Mouse (Mus musculus) kidney, postnatal 0 days (tissue): ENCODE results near the gene Akirin2. TPM values are rescaled to one million over a fixed set of nuclear protein-coding genes. Genes with fewer than 3 reads are reported as not detected.

Experiments used
- ATAC-seq: fragments of 200-750 bp; cut with Nextera tagmentation; replicated peaks from 2 replicates; pipeline ENCODE4 v1.8.0; 2017; ENCODE audit warnings: low read depth, moderate number of reproducible peaks, moderate TSS enrichment, moderate library complexity; ENCODE audit not compliant: low FRiP score
- DNase-seq: peaks from one replicate; pipeline ENCODE4 v3.0.0-alpha.2; 2016; ENCODE audit warnings: low spot score
- H3K27ac ChIP-seq: fragments of 300-500 bp; sonication (generic); 2 replicates; pipeline ENCODE4 v1.5.1; 2014; ENCODE audit warnings: mild to moderate bottlenecking
- H3K27me3 ChIP-seq: fragments of 300-500 bp; sonication (generic); 2 replicates; pipeline ENCODE4 v1.6.1; 2014; ENCODE audit warnings: low read length, mixed read lengths; ENCODE audit not compliant: insufficient read depth
- H3K36me3 ChIP-seq: fragments of 300-500 bp; sonication (generic); 2 replicates; pipeline ENCODE4 v1.6.1; 2014; ENCODE audit warnings: low read length, mixed read lengths; ENCODE audit not compliant: insufficient read depth
- H3K4me1 ChIP-seq: fragments of 300-500 bp; sonication (generic); replicated peaks from 2 replicates; pipeline ENCODE4 v1.6.1; 2014; ENCODE audit warnings: antibody characterized with exemption, low read length, mixed read lengths; ENCODE audit not compliant: insufficient read depth
- H3K4me2 ChIP-seq: fragments of 300-500 bp; sonication (generic); 2 replicates; pipeline ENCODE4 v1.6.1; 2014; ENCODE audit warnings: mild to moderate bottlenecking, low read length, moderate library complexity, mixed read lengths
- H3K4me3 ChIP-seq: fragments of 300-500 bp; sonication (generic); replicated peaks from 2 replicates; pipeline ENCODE4 v1.5.1; 2014; ENCODE audit warnings: low read depth, low read length
- H3K9ac ChIP-seq: fragments of 300-500 bp; sonication (generic); 2 replicates; pipeline ENCODE4 v1.6.1; 2014; ENCODE audit warnings: low read depth, low read length
- H3K9me3 ChIP-seq: fragments of 300-500 bp; sonication (generic); replicated peaks from 2 replicates; pipeline ENCODE4 v1.6.1; 2016; ENCODE audit warnings: low read length, inconsistent platforms, mixed read lengths
- CTCF ChIP-seq: IDR thresholded peaks from 2 replicates; pipeline ENCODE4 v1.5.1; 2016; ENCODE audit warnings: antibody characterized with exemption, low read depth, mild to moderate bottlenecking, moderate library complexity
- WGBS: fragments of 180-500 bp; shearing (Covaris S2); extraction: QIAGEN DNeasy Blood & Tissue Kit; methylation state at CpG from one replicate; pipeline ENCODE4 v1.1.7; 2014; 5-methylcytosine and 5-hydroxymethylcytosine counted together
- polyA plus RNA-seq: library from polyadenylated mRNA; unstranded; fragments of >200 nt; fragmentation: Nextera tagmentation; extraction: Ambion mirVana; gene quantifications from 2 replicates; pipeline ENCODE4 v1.2.1, GENCODE M21; 2015

The Akirin2 gene
- 67.9 and 81.0 TPM in 2 replicates for polyA plus RNA-seq

- 0% methylated on average over 40 of the region's 53 CpGs for WGBS
- Histone ChIP-seq H3K9me3 (no peaks in the 10 kb centered on the region), H3K4me1 (peaks cover 5% of the 10 kb centered on the region; the same call in 1 of the 2 replicates), H3K27ac (peak within 1 kb of the TSS; percentile 98), H3K27me3 (no peaks in the 10 kb centered on the region), H3K9ac (peak within 1 kb of the TSS; percentile 99), H3K4me2 (peak within 1 kb of the TSS; percentile 62), H3K36me3 (no peaks in the 10 kb centered on the region), H3K4me3 (peak within 1 kb of the TSS; percentile 99)
- no peak for TF ChIP-seq CTCF
- peak; percentile 10 for DNase-seq
- ATAC-seq: peak; percentile 69
These were observed at the start of gene Akirin2 for GRCm38 (mm10) chr4:34550748-34551097. Gene Akirin2, plus strand, starts transcription at chr4:34550937.

GRCm38 (mm10) chr4:34510305-34510704 is 40.4 kb upstream of the Akirin2 start:
- Histone ChIP-seq H3K4me3 (no peak overlapping the region), H3K9ac (no peak overlapping the region), H3K36me3 (no peaks in the 10 kb centered on the region), H3K9me3 (no peaks in the 10 kb centered on the region), H3K4me2 (no peak overlapping the region), H3K27me3 (no peaks in the 10 kb centered on the region), H3K27ac (no peak overlapping the region), H3K4me1 (no peaks in the 10 kb centered on the region)
- no peak for TF ChIP-seq CTCF
- DNase-seq: no peak
- WGBS: 82% methylated on average over 3 of the region's 3 CpGs
- ATAC-seq: no peak

GRCm38 (mm10) chr4:34522846-34523245 is 27.9 kb upstream of the Akirin2 start:
- Histone ChIP-seq H3K4me2 (no peak overlapping the region), H3K27me3 (no peaks in the 10 kb centered on the region), H3K9ac (no peak overlapping the region), H3K4me3 (no peak overlapping the region), H3K9me3 (no peaks in the 10 kb centered on the region), H3K36me3 (no peaks in the 10 kb centered on the region), H3K4me1 (no peaks in the 10 kb centered on the region), H3K27ac (no peak overlapping the region)
- ATAC-seq (no peak), DNase-seq (no peak)
- TF ChIP-seq CTCF: no peak
- 69% methylated on average over 3 of the region's 3 CpGs for WGBS

GRCm38 (mm10) chr4:34523586-34523985 is 27.2 kb upstream of the Akirin2 start:
- Histone ChIP-seq H3K9me3 (no peaks in the 10 kb centered on the region), H3K27me3 (no peaks in the 10 kb centered on the region), H3K4me1 (no peaks in the 10 kb centered on the region), H3K9ac (no peak overlapping the region), H3K36me3 (no peaks in the 10 kb centered on the region), H3K4me3 (no peak overlapping the region), H3K27ac (no peak overlapping the region), H3K4me2 (no peak overlapping the region)
- ATAC-seq (no peak), DNase-seq (no peak)
- TF ChIP-seq CTCF: no peak
- 91% methylated on average over 4 of the region's 4 CpGs for WGBS

GRCm38 (mm10) chr4:34526771-34527170 is 24.0 kb upstream of the Akirin2 start:
- TF ChIP-seq CTCF: no peak
- Histone ChIP-seq H3K4me3 (no peak overlapping the region), H3K27ac (no peak overlapping the region), H3K9me3 (no peaks in the 10 kb centered on the region), H3K4me1 (no peaks in the 10 kb centered on the region), H3K9ac (no peak overlapping the region), H3K4me2 (no peak overlapping the region), H3K36me3 (no peaks in the 10 kb centered on the region), H3K27me3 (no peaks in the 10 kb centered on the region)
- DNase-seq: no peak
- WGBS: 86% methylated on average over 3 of the region's 3 CpGs
- no peak for ATAC-seq

GRCm38 (mm10) chr4:34528430-34529100 is 22.2 kb upstream of the Akirin2 start:
- no peaks in the 10 kb centered on the region for H3K4me1 ChIP-seq
- H3K27ac ChIP-seq: no peak overlapping the region
- H3K27me3 ChIP-seq: no peaks in the 10 kb centered on the region
- TF ChIP-seq CTCF: no peak
- no peak overlapping the region for H3K4me3 ChIP-seq
- no peaks in the 10 kb centered on the region for H3K36me3 ChIP-seq
- no peak overlapping the region for H3K4me2 ChIP-seq
- ATAC-seq: no peak
- 88% methylated on average over 1 of the region's 1 CpGs for WGBS
- DNase-seq: no peak
- no peaks in the 10 kb centered on the region for H3K9me3 ChIP-seq
- no peak overlapping the region for H3K9ac ChIP-seq

GRCm38 (mm10) chr4:34529379-34529778 is 21.4 kb upstream of the Akirin2 start:
- ATAC-seq: no peak
- TF ChIP-seq CTCF: no peak

More at GRCm38 (mm10) chr4:34529379-34529778, 21.4 kb upstream of the Akirin2 start:
- Histone ChIP-seq H3K9me3 (no peaks in the 10 kb centered on the region), H3K27me3 (no peaks in the 10 kb centered on the region), H3K4me3 (no peak overlapping the region), H3K27ac (no peak overlapping the region), H3K4me1 (no peaks in the 10 kb centered on the region), H3K4me2 (no peak overlapping the region), H3K36me3 (no peaks in the 10 kb centered on the region), H3K9ac (no peak overlapping the region)
- DNase-seq: no peak
- 49% methylated on average over 4 of the region's 4 CpGs for WGBS
